Mouse (Mus musculus) gastrocnemius, postnatal 10 days (tissue): ENCODE data around the gene Prdm1. TPM values are rescaled to one million over a fixed set of nuclear protein-coding genes. Genes with fewer than 3 reads are reported as not detected.

ENCODE experiments used
- DNase-seq: peaks from one replicate; pipeline ENCODE4 v3.0.0; 2021; ENCODE audit warnings: mixed read lengths
- total RNA-seq, 2 experiments: library from RNA; stranded (reverse); gene quantifications; 2 replicates each; pipeline ENCODE4 v1.2.3; 2021

Prdm1 gene
- total RNA-seq, 2 experiments from 2014 or later: 1.5 to 2.8 TPM

DNA sequence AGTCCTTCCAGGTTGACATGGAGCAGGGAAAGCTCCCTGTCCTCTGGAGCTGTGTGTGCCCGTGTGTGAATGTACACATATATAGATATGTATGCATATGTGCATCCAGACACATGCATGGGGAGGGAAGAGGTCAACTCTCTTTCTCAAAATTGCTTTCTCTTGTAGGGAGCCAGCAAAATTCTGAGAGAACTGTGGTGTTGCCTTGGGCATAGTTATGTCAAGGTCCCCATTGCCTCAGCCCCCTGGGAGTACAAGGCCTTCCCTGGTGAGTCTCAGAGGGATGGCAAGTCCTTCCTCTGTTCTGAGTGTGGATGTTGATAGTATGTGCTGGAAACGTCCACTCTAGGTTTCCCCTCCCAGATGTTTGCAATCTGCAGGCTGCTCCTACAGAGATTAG, 109.4 kb downstream of the Prdm1 start:
- DNase-seq: no peak

- no peak for DNase-seq
These were observed 112.7 kb downstream of the Prdm1 start for GRCm38 (mm10) chr10:44415576-44415975.

GRCm38 (mm10) chr10:44409958-44410357, 118.3 kb downstream of the Prdm1 start:
- no peak for DNase-seq

DNA sequence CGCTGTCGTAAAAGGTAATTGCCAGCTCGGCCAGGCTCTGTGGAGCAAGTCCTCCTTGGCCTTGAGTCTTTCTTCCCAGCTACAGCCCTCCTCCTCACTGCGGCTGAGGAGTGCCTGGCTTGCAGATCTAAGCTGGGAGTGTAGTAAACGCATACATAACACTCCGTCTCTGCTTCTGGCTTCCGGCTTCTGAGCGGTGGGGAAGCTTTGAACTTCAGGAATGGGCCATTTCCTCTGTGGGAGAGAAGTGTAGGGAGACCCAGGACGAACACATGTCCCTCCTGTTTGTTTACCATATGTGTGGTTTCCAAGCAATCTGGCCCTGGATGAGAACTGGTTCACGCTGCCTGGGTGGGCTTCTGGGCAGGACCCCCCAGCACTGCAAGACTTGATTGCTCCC, 119.2 kb downstream of the Prdm1 start:
- no peak for DNase-seq

- no peak for DNase-seq
These were observed 124.9 kb downstream of the Prdm1 start for GRCm38 (mm10) chr10:44403415-44403814.

DNA sequence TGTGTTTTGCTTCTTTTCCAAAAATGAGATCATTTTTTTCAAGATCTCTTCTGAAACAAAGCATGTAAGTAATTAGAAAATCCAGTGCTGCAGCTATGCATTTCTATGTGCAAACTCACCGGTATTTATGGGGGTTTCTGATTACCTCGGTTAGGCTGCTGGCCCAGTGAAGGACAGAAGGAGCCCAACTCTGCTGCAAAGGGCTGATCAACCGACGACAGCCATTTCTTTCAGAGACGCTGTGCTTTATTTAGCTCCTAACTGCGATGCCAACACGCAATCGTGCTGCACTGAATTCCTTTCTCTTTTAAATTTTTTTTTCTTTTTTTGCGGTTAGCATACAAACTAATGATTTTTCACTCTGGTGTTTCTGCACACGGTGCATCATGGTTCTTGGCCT, 126.7 kb downstream of the Prdm1 start:
- no peak for DNase-seq

GRCm38 (mm10) chr10:44400602-44401001, 127.7 kb downstream of the Prdm1 start:
- DNase-seq: no peak

- DNase-seq: no peak
These were observed 128.2 kb downstream of the Prdm1 start for GRCm38 (mm10) chr10:44400119-44400518.

- no peak for DNase-seq
These were observed 135.4 kb downstream of the Prdm1 start for GRCm38 (mm10) chr10:44392855-44393254.

- no peak for DNase-seq
These were observed 136.6 kb downstream of the Prdm1 start for GRCm38 (mm10) chr10:44391509-44392290.

GRCm38 (mm10) chr10:44390286-44390685, 138.0 kb downstream of the Prdm1 start:
- DNase-seq: no peak

DNA sequence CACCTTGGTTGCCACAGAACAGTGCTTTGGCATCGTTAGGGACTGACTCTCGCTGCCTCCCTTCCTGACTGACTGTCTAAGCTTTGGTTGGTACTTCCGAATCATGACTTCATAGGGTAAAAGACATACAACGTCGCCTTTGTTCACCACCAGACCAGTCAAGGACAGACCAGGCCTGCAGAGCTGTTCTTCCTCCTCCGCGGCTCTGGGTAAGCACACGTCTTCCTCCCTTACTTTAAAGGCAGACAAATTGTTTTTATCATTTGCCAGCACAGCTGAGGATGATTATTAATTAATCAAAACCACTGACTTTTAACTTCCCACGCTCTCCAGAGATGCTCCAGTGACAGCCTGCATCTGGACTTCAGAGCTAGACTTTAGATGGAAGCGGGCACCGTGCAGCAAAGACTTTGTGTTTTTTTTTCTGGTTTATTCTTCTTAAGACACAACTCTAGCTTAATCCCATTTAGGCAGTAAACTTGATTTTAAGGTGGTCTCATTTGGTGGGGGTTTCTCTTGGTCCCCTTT, 139.5 kb downstream of the Prdm1 start:
- DNase-seq: no peak
